Comparison of ENCODE assay signal across 12 mouse cellular contexts in the genomic region with DNA sequence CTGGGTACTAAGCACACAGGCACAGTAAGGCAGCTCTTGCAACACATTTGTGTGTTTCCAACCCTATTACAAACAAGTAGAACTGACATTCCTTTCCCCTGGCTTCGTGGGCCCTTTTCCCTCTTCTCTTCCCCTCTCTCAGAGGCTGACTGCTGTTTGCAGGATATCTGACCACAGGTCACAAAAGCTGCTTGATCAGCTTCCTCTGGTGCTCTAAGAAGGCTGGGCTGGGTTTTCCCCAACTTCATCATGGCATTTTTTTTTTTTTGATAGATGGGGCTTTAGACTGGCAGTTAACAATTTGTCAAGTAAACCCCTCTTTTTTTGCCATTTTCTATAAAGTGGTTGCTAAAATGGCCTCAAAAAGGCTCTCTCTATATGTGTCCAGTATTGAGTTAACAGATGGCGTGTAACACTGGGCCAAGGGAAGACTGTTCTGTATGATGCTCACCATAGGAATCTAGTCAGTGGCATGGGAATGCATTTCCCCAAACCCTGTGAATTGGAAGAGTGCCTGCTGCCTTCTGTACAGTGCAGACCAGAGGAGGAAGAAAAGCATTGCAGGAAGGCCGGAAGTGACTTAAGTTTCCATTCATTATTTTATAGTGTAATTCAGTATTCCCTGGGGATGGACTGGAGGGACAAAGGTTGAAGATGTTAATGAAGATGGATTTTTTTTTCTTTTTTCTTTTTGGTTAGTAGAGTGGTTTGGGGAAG. TPM values are rescaled to one million over a fixed set of nuclear protein-coding genes. Genes with fewer than 3 reads are reported as not detected.
DNase-seq lines count a peak whose midpoint lies in the region; ATAC-seq lines count a peak whose summit lies in the region.
"Had no signal": no experiment of that assay in that cellular context is flagged by ENCODE, and none has a peak within 500 bp of the region (broad histone marks: within the 10 kb centered on the region; RNA-seq: fewer than 3 reads in every experiment).

No protein-coding gene starts in this region.

- no peaks in the 10 kb centered on the region for H3K36me3 ChIP-seq in heart, embryonic 13.5 days
- H3K36me3 ChIP-seq: liver, embryonic 13.5 days had no signal

- H3K9me3 ChIP-seq in heart, embryonic 13.5 days, result no peaks in the 10 kb centered on the region
- H3K9me3 ChIP-seq: liver, embryonic 13.5 days had no signal

- H3K4me1 ChIP-seq in heart, embryonic 13.5 days, result peaks cover 4% of the 10 kb centered on the region; the same call in 1 of the 2 replicates
- H3K4me1 ChIP-seq: liver, embryonic 13.5 days had no signal

- WGBS in heart, embryonic 13.5 days, result 45% methylated on average over 3 of the region's 3 CpGs

- H3K4me2 ChIP-seq in heart, embryonic 13.5 days, result peak overlapping the region; percentile 79
- H3K4me2 ChIP-seq: liver, embryonic 13.5 days had no signal

- no peak overlapping the region for H3K9ac ChIP-seq in heart, embryonic 13.5 days
- H3K9ac ChIP-seq: liver, embryonic 13.5 days had no signal

- ATAC-seq in heart, embryonic 13.5 days (ENCODE audit: extremely low read depth, insufficient number of reproducible peaks, low FRiP score, low TSS enrichment), result no peak

- H3K27me3 ChIP-seq in heart, embryonic 13.5 days (replicated peaks), result peaks cover 16% of the 10 kb centered on the region

- H3K4me3 ChIP-seq in heart, embryonic 13.5 days, result peak overlapping the region; percentile 58; the same call in 1 of the 2 replicates
- H3K4me3 ChIP-seq: liver, embryonic 13.5 days had no signal

- no peak overlapping the region for H3K27ac ChIP-seq in heart, embryonic 13.5 days (replicated peaks)
- H3K27ac ChIP-seq: liver, embryonic 13.5 days; macrophage had no signal

- no peak for DNase-seq in heart, postnatal 4 days
- DNase-seq in kidney, postnatal 10 days, result peak; percentile 21
- no peak for DNase-seq in kidney, adult 11 months
- peak; percentile 64 for DNase-seq in MN1 (ENCODE audit: low spot score)
- peak; percentile 44 for DNase-seq in cerebellum, adult 9-10 months
- no peak for DNase-seq in layer of hippocampus, postnatal 10 days (ENCODE audit: low spot score in 2 of 2)
- DNase-seq in urinary bladder, postnatal 25 days (ENCODE audit: low spot score), result no peak
- DNase-seq: liver, embryonic 13.5 days; right cerebral cortex, postnatal 25 days; thymus, postnatal 36 days had no signal

RNA-seq across cellular contexts. Expression of gene Chst7, which starts 2.6 kb away (rescaled TPM):
- polyA plus RNA-seq in heart, embryonic 13.5 days (2015; fragmentation: Nextera tagmentation; extraction: Ambion mirVana), result 4.4 and 4.7 TPM in 2 replicates
- total RNA-seq in heart, postnatal 4 days (2021), result 1 to 10 TPM; 7.1 to 8.7 TPM
- 1 to 10 TPM; 3.0 to 8.1 TPM for total RNA-seq in layer of hippocampus, postnatal 10 days (2021)

Comparison
In these comparisons a context has a peak if more than half of its experiments do, and no peak if none do; other contexts are left out.
1. DNase-seq: peak in kidney, postnatal 10 days (single experiment), MN1 (single experiment) and cerebellum, adult 9-10 months (single experiment); none in heart, postnatal 4 days (single experiment), kidney, adult 11 months (single experiment), layer of hippocampus, postnatal 10 days (0 of 2) and urinary bladder, postnatal 25 days (single experiment).